Mouse (Mus musculus) heart, adult 9 months (tissue): ENCODE measurements at regions not wholly inside any gene's neighbourhood (a gene's known extent, or its start where the extent isn't known, plus 50 kb on each side); places are given as distances from the start of the nearest gene placed in this dataset.
A peak's percentile ranks its signal among the peaks of the same experiment; 100 is the strongest.

Experiments
- DNase-seq, 2 experiments: peaks; one replicate each; pipeline ENCODE4 v3.0.0; 2022; ENCODE audit warnings: low spot score in 2 of 2

GRCm38 (mm10) chr2:57772315-57772714 lies 225.4 kb upstream of the Galnt5 start:
- no peak for DNase-seq

DNA sequence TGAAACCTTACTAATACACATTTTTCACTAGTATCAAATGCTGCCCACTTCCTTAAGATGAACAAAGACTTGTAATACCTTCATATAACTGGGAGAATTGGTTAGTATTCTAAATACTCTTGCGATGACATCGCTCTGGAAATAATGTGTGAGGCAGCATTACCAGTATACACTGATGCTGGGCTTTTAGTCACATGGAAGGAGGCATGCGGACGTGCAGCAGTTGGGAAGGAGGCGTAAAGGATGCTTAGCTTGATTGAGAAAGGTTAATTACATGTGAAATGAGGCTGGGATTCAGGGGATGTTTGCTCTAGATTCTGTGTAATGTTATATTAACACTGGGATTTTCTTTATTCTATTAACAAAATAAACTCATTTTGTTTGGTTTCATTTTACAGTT lies 221.5 kb upstream of the Galnt5 start:
- DNase-seq: no peak

- no peak for DNase-seq
These were observed 216.8 kb upstream of the Galnt5 start for GRCm38 (mm10) chr2:57780836-57781235.

- no peak for DNase-seq
These were observed 204.0 kb upstream of the Galnt5 start for GRCm38 (mm10) chr2:57793519-57794296.

DNA sequence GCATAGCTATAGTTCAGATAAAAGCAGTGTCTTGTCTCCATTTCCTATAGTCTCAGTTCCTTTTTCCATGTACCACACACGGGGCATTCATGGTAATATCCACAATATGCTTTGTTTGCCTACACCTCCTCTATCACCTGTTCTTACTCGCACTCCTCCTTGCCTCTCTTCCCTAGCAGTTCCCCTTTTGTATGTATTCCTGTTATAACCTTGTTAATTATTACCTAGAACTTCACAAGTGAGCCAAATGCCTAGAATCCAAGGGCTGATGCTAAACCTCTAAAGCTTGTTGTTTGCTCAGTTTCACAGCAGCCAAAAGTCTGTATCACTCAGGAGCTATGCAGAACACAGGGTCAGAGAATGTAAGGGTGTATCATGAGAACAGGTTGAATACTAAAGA lies 198.4 kb upstream of the Galnt5 start:
- DNase-seq: no peak

GRCm38 (mm10) chr2:57807911-57808310 lies 189.8 kb upstream of the Galnt5 start:
- no peak for DNase-seq

GRCm38 (mm10) chr2:57812996-57813395 lies 184.7 kb upstream of the Galnt5 start:
- DNase-seq: no peak

GRCm38 (mm10) chr2:57820343-57820742 lies 177.3 kb upstream of the Galnt5 start:
- no peak for DNase-seq

DNA sequence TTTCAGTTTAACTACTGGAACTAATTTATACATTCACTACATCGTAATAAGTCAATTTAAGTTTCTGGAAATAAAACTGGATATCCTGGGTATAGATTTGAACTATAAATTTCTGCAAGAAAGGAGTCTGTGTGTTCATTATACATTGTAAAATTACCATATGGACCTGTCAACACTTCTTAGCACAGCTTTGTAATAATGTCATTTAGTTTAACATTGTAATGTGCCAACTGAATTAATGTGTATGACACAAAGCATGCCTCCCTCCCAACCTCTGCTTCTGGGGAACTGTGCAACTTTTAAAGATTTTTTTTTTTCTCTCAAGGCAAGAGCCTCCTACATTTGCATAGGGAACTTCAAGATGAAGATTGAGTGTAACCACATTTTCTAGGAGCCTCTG lies 176.8 kb upstream of the Galnt5 start:
- DNase-seq: no peak

DNA sequence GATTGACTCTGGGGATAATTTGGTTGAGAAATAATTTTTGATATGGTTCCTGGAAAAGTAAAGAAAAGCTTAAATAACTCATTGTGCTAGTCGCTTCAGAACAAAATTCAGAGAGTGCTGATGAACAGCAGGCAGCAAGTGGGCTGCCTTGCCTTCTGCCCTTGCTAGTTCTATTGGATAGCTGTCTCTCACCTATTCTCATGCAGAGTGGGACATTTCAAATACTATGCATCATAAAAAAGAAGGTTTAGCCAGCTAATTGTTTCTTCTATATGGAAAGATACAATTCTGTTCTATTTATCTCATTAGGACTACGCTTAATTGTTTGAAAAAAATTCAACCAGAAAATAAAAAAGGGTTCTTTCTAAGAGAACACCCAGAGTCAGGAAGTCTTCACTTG lies 169.4 kb upstream of the Galnt5 start:
- DNase-seq: no peak

DNA sequence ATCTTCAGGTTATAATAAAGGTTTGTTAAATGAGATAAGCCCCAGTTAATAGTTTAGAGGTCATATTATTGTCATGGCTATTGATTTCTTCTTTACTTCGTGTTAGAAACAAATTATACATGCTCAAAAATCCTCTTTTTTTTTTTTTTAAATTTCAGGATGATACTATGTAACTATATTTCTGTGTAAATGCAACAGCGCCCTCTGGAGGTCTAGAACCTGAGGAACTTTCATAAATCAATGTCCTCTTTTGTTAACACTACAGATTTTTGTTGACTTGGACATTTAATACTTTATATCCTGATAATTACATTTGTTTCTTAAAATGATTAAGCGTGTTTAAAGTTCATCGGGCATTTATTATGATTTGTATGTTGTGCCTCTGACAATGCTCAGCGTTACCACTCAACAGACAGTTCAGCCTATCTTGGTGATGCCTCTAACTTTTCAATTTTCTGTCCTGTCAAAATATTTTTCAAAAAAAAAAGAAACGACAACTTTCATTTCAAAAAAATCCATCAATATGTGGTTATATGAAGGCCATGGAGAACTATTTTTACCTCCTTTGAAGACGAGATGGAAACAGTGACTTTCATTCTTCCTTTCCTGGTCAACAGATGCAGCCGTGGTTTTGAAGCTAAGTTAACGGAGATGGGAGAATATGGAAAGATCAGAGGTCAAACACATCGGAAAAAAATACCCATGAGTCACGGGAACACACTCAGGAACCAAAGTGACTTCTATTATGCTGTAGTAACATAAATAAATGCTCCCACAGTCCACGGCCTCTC lies 164.9 kb upstream of the Galnt5 start:
- no peak for DNase-seq

GRCm38 (mm10) chr2:57845135-57845534 lies 152.5 kb upstream of the Galnt5 start:
- no peak for DNase-seq

- peak in 1 of 2 experiments; percentile 1 for DNase-seq
These were observed 150.0 kb upstream of the Galnt5 start for GRCm38 (mm10) chr2:57847707-57848106.

GRCm38 (mm10) chr2:57849338-57850057 lies 148.2 kb upstream of the Galnt5 start:
- no peak for DNase-seq

DNA sequence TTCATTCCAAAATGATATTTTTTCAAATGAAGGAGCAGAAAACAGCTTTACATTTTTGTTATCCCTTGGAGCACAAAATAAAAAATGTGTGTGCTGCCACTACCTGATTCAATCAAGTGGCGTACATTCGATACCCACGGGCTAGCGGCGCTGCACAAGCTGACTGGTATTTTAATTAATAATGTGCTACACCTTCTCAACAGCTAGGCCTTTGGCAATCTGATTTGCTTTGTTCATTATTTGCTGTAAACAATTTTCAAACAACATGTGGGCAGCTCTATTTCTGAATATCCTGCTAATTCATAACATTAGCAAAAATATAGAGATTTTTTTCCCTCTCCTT lies 147.7 kb upstream of the Galnt5 start:
- DNase-seq: no peak

- peak; percentile 16 to 57 for DNase-seq
These were observed 141.1 kb upstream of the Galnt5 start for GRCm38 (mm10) chr2:57856524-57857107.

- DNase-seq: no peak
These were observed 132.4 kb upstream of the Galnt5 start for GRCm38 (mm10) chr2:57865289-57865688.

DNA sequence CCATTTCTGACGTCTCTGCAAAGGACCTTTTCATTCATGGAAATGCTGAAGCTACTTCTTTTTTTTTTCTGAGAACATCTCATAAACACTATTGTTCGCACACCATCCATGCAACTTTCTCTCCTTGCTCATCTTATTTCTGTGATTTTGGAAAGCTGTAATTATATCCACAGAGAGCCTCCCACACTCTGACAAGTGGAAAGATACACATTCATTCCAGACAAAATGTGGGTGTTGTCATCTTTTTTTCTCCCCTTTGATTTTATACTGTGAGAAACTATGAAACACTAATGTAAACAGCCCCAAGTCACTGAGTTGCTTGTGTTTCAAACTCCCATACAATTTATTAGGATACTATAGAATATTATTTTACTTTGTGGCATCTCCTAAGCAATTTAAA lies 129.6 kb upstream of the Galnt5 start:
- DNase-seq: no peak

- no peak for DNase-seq
These were observed 97.5 kb upstream of the Galnt5 start for GRCm38 (mm10) chr2:57900168-57900567.

DNA sequence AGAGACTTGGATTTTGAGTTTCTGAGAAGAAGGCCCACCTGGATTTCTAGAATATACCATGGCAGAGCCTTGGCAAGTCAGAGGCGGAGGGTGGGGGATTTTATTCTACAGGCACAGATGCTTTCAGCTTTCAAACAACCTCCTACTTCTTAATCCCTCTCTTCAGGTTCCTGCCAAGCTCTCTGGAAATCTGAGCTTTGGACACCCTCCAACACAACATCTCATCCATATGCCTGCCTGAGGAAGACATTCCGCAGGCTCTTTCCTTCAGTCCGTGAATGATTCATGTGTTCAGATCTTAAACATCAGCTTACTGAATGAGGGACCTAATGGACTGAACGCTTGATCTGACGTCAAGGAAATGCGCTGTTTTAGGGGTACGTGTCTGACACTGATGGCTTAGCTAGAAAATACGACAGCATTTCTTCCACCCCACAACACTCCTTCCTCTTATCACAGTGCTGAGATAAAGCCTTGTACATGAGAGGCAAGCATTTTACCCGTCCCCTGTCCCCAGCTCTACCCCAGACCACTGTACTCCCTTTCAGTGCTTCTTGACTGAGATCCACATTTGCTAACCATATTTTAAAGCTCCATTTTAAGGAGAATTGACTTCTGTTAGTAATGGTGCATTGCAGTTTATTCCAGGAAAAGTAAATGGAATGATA lies 97.0 kb upstream of the Galnt5 start:
- no peak for DNase-seq

DNA sequence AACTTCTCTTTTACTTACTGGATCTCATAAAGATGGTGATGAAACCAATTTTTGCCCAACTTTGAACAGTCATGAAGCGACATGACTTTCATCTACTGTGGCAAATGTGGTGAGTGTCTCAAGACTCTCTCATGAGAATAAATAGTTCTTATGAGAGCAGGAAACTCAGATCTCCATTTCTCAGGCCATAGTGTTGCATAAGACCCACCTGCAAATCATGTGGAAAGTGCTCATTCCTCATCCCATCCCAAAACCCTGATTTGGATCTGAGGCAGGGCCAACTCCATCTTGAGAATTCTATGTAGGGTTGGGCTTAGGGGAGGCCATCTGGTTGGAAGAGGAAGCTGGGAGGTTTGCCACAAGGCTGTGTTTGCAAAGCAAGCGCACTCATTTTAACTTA lies 92.5 kb upstream of the Galnt5 start:
- DNase-seq: no peak

DNA sequence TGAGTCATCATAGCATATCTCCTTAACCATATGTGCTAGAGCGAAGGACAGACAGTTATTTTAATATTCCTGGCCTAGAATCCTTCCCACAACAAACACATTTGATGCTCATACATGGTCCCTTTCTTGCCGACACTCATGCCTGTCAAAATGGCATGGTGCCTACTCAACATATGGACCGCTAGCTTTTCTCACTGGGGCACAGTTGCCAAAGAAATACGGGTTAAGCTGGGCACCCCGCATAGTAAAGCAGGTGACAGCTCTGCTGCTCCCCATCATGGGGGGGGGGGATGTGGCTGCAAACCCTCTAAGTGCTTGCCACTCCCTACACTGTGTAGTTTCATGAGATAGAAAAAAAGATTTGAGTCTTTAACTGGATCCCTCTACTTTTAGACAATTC lies 90.7 kb upstream of the Galnt5 start:
- DNase-seq: no peak
